Mouse (Mus musculus) heart, embryonic 16.5 days (tissue): ENCODE measurements around the gene Znrf2. TPM values are rescaled to one million over a fixed set of nuclear protein-coding genes. Genes with fewer than 3 reads are reported as not detected.
"Not testable (repeated sequence)": the region's sequence is repeated elsewhere in the genome, so short reads cannot be mapped to it uniquely, and the experiment has no call there.

ENCODE experiments used
- ATAC-seq: fragments of 200-750 bp; cut with Nextera tagmentation; replicated peaks from 2 replicates; pipeline ENCODE4 v1.8.0; 2017; ENCODE audit warnings: moderate number of reproducible peaks; ENCODE audit not compliant: insufficient read depth, low FRiP score; ENCODE audit errors: extremely low read depth
- H3K27ac ChIP-seq: fragments of 300-500 bp; sonication (generic); 2 replicates; pipeline ENCODE4 v1.5.1; 2014; ENCODE audit warnings: mild to moderate bottlenecking, low read length, control low read depth, moderate library complexity
- H3K27me3 ChIP-seq: fragments of 300-500 bp; sonication (generic); 2 replicates; pipeline ENCODE4 v1.6.1; 2014; ENCODE audit warnings: low read length, mixed read lengths; ENCODE audit not compliant: control insufficient read depth, insufficient read depth
- H3K36me3 ChIP-seq: fragments of 300-500 bp; sonication (generic); 2 replicates; pipeline ENCODE4 v1.6.1; 2014; ENCODE audit not compliant: control insufficient read depth, insufficient read depth
- H3K4me1 ChIP-seq: fragments of 300-500 bp; sonication (generic); 2 replicates; pipeline ENCODE4 v1.6.1; 2014; ENCODE audit warnings: low read length, mixed read lengths; ENCODE audit not compliant: control insufficient read depth, insufficient read depth
- H3K4me2 ChIP-seq: fragments of 300-500 bp; sonication (generic); 2 replicates; pipeline ENCODE4 v1.6.1; 2014; ENCODE audit warnings: low read depth, mild to moderate bottlenecking, control low read depth, low read length
- H3K4me3 ChIP-seq: fragments of 300-500 bp; sonication (generic); 2 replicates; pipeline ENCODE4 v1.5.1; 2014; ENCODE audit warnings: mild to moderate bottlenecking, control low read depth, low read length
- H3K9ac ChIP-seq: fragments of 300-500 bp; sonication (generic); 2 replicates; pipeline ENCODE4 v1.6.1; 2014; ENCODE audit warnings: low read length, control low read depth
- H3K9me3 ChIP-seq: fragments of 300-500 bp; sonication (generic); replicated peaks from 2 replicates; pipeline ENCODE4 v1.6.1; 2016; ENCODE audit warnings: low read length; ENCODE audit not compliant: control insufficient read depth
- WGBS: fragments of 180-500 bp; shearing (Covaris S2); extraction: QIAGEN DNeasy Blood & Tissue Kit; methylation state at CpG from one replicate; pipeline ENCODE4 v1.1.7; 2014; 5-methylcytosine and 5-hydroxymethylcytosine counted together
- polyA plus RNA-seq: library from polyadenylated mRNA; unstranded; fragments of >200 nt; fragmentation: Nextera tagmentation; extraction: Ambion mirVana; gene quantifications from 2 replicates; pipeline ENCODE4 v1.2.1, GENCODE M21; 2015

Gene Znrf2
- polyA plus RNA-seq, 1 experiment from 2014 or later: 3.3 TPM

DNA sequence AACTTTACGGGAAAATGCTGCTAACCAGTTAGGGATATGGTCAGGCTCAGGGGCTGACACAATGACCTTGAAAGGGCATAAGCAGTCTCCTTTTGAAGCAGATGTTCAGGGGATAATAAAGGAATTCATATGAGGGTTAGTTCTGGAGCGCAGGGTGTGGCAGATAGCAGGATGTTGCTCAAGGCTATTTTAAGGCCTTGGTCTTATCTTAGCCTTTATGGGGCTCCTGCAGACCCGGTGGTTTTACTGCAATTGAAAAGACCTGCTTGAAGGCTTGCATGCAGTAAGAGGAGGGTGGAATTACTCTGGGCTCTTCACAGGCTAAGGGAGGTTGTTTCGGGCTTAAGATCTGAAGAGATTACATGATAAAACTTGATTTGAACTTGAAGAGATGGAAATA, 35.1 kb downstream of the Znrf2 start:
- H3K4me1 ChIP-seq: peaks cover 34% of the 10 kb centered on the region
- H3K27me3 ChIP-seq: no peaks in the 10 kb centered on the region
- peak overlapping the region; percentile 44 for H3K27ac ChIP-seq
- H3K36me3 ChIP-seq: no peaks in the 10 kb centered on the region
- H3K9me3 ChIP-seq: no peaks in the 10 kb centered on the region
- H3K9ac ChIP-seq: no peak overlapping the region
- 35% methylated on average over 4 of the region's 4 CpGs for WGBS
- no peak overlapping the region for H3K4me3 ChIP-seq
- H3K4me2 ChIP-seq: peak overlapping the region; percentile 35; the same call in 1 of the 2 replicates
- ATAC-seq: 0 out of 2 replicates have a peak, but pooled peaks have one; percentile 53

DNA sequence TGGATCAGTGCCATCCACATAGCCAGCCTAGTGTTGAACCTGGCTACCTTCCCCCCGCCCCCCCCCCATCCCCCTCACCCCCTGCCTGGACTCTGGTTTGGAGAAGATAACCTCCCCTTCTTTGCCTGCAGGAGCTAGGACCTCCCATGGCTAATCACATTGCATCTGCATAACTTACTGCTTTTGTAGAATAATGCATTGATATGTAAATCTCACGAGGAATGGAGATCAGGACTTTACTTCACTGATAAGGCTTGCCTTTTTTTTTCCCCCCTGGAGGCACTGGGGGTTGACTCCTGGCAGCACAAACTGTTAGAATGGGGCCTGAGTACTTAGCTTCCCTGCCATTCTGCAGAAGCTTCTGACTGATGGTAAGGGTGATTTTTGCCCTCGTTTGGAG, 36.0 kb downstream of the Znrf2 start:
- Histone ChIP-seq H3K9me3 (no peaks in the 10 kb centered on the region), H3K4me1 (peaks cover 34% of the 10 kb centered on the region), H3K4me3 (no peak overlapping the region), H3K4me2 (no peak overlapping the region), H3K27me3 (no peaks in the 10 kb centered on the region), H3K27ac (no peak overlapping the region), H3K36me3 (no peaks in the 10 kb centered on the region), H3K9ac (no peak overlapping the region)
- no peak for ATAC-seq
- WGBS: 21% methylated on average over 3 of the region's 3 CpGs

DNA sequence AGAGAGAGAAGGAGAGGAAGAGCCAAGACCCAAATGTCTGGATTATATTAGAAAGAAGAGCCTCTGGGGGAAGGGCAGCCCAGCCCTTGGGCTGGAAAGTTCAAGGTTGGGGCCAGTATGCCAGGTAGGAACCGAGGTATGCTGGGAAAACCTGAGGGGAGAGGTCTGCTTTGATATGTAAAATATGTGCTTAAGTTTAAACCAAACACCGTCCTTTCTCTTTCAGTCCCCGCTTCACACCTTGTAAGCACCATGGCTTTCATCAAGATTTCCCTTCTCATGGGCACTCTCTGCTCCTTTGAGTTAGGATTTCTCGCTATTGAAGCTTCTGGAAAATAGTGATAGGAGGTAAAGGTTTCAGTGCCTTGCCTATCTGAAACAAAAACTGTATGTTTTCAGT, 38.1 kb downstream of the Znrf2 start:
- Histone ChIP-seq H3K4me1 (peaks cover 30% of the 10 kb centered on the region), H3K27ac (no peak overlapping the region), H3K4me3 (no peak overlapping the region), H3K4me2 (no peak overlapping the region), H3K27me3 (no peaks in the 10 kb centered on the region), H3K36me3 (no peaks in the 10 kb centered on the region), H3K9ac (no peak overlapping the region), H3K9me3 (no peaks in the 10 kb centered on the region)
- ATAC-seq: no peak
- WGBS: 53% methylated on average over 4 of the region's 4 CpGs

DNA sequence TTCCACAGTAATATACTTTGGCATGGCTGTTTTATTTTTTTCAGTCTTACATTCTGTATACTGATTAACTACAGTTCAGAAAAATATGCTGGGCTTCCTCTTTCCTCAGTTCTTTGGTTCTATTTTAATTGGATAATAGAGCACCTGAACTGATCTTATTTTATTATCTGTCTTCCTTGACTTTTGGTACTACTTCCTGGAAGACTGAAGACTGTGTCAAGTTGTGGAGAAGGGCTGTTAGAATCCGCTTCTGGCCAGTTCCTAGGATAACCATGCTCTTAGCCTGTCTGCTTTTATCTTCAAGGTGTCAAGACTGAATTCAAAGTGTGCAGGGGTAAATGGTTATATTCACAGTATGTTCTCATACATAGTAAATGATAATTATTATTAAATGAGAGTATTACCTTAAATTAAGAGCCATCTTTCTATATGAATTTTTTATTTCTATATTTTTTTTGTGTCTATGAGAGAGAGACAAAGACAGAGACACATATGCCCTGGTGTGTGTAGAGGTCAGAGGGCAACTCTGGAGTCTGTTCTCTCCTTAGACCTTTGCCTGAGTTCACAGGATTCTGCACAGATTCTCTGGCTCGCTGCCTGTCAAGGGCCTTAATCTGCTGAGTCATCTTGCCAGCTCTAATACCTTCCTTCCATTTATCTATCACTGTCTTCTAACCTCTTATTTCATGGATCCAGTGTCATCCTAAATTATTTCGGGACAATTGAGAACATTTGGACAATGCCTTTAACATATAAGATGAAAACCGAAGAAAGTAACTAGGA, 39.3 kb downstream of the Znrf2 start:
- Histone ChIP-seq H3K4me3 (no peak overlapping the region), H3K36me3 (no peaks in the 10 kb centered on the region), H3K4me1 (peaks cover 23% of the 10 kb centered on the region), H3K9ac (no peak overlapping the region), H3K4me2 (no peak overlapping the region), H3K9me3 (no peaks in the 10 kb centered on the region), H3K27me3 (no peaks in the 10 kb centered on the region), H3K27ac (no peak overlapping the region)
- 81% methylated on average over 4 of the region's 4 CpGs for WGBS
- ATAC-seq: no peak

DNA sequence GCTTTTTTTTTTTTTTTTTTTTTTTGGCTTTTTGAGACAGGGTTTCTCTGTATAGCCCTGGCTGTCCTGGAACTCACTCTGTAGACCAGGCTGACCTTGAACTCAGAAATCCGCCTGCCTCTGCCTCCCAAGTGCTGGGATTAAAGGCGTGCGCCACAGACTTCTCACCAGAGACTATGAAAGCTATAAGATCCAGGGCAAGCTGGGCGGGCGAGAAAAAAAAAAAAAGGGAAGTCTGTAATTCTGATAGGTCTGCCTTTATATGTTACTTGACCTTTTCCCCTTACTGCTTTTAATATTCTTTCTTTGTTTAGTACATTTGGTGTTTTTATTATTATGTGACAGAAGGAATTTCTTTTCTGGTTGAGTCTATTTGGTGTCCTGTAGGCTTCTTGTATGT, 42.4 kb downstream of the Znrf2 start:
- H3K9me3 ChIP-seq, H3K4me3 ChIP-seq, H3K9ac ChIP-seq, H3K4me1 ChIP-seq, ATAC-seq, H3K36me3 ChIP-seq, H3K4me2 ChIP-seq, H3K27me3 ChIP-seq, H3K27ac ChIP-seq: not testable (repeated sequence)
- WGBS: 98% methylated on average over 5 of the region's 5 CpGs

DNA sequence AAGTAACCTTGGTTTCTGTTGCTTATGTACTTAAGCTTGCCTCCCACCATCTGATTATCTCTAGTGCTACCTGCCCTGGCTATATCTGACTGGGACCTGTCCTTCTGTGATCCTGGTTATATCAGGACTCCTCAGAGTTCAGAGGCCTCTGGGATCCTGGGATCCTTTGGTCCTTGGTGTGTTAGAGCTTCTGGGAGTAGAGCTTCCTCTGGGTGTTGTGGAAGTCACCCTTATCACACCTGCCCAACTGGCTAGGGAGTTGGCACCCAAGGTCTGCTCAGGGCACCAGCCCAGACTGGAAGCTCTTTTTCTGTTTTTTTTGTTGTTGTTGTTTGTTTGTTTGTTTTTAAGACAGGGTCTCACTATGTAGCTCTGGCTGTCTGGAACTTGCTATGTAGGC, 43.5 kb downstream of the Znrf2 start:
- Histone ChIP-seq H3K9ac (no peak overlapping the region), H3K36me3 (no peaks in the 10 kb centered on the region; the same call in 1 of the 2 replicates), H3K9me3 (no peaks in the 10 kb centered on the region), H3K27me3 (no peaks in the 10 kb centered on the region), H3K4me3 (no peak overlapping the region), H3K4me2 (no peak overlapping the region), H3K27ac (no peak overlapping the region), H3K4me1 (no peaks in the 10 kb centered on the region)
- no peak for ATAC-seq

DNA sequence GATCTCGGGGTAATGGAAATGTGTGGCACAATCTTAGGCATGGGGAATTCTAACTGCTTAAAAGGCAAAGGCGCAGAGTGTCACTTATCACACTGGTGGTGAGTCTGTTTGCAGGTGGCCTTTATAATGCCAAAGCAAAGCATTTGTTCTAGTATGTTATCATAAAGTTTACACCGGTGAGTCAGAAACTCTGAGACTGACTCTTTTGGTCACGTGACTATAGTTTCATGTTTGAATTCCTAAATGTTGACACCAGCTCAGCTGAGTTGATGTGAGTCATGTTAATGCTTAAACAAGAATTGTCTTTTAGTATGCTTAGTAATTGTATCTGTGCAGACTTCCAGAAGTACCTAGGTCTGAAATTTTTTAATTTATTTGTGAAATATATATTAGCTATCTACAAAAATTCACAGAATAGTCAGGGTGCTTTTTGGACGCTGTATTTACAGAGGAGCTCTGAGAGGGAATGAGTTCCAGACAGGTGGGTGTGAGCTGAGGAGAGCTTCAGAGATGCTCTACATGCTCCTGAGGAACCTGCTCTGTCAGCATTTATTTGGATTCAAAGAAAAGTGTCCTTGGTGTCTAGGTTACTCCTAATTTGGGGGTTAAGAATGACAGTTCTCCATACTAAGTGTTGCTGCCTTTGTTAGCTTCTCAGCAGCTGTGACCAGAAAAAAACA, 50.2 kb downstream of the Znrf2 start:
- H3K27me3 ChIP-seq: no peaks in the 10 kb centered on the region
- H3K36me3 ChIP-seq: no peaks in the 10 kb centered on the region; the same call in 1 of the 2 replicates
- WGBS: 51% methylated on average over 5 of the region's 5 CpGs
- H3K9me3 ChIP-seq: no peaks in the 10 kb centered on the region
- H3K9ac ChIP-seq: no peak overlapping the region
- H3K27ac ChIP-seq: peak overlapping the region; percentile 41
- H3K4me2 ChIP-seq: no peak overlapping the region
- H3K4me1 ChIP-seq: peaks cover 14% of the 10 kb centered on the region
- H3K4me3 ChIP-seq: no peak overlapping the region
- ATAC-seq: peak; percentile 28; the same call in 1 of the 2 replicates

DNA sequence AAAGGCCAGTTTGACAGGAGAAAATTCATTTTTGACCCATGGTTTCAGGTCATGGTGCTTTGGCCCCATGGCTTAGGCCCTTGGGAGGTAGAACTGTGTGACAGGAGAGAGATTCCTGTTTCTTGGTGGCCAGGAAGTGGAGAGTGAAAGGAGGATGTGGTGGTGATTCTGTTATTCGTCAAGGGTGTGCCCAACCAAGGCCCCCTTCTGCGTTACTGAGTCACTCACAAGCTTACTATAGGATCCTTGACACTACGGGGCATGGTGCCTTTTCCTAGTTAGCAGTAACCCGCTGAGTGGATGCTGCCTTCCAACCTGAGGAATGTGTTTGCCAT, 50.7 kb downstream of the Znrf2 start:
- H3K9me3 ChIP-seq: no peaks in the 10 kb centered on the region
- H3K9ac ChIP-seq: no peak overlapping the region
- no peak overlapping the region for H3K4me2 ChIP-seq
- H3K4me1 ChIP-seq: peaks cover 14% of the 10 kb centered on the region
- ATAC-seq: no peak
- peak overlapping the region; percentile 41; the same call in 1 of the 2 replicates for H3K27ac ChIP-seq
- WGBS: 51% methylated on average over 4 of the region's 4 CpGs
- no peak overlapping the region for H3K4me3 ChIP-seq
- no peaks in the 10 kb centered on the region; the same call in 1 of the 2 replicates for H3K36me3 ChIP-seq
- no peaks in the 10 kb centered on the region for H3K27me3 ChIP-seq

- H3K9me3 ChIP-seq: no peaks in the 10 kb centered on the region
- H3K36me3 ChIP-seq: no peaks in the 10 kb centered on the region
- H3K27ac ChIP-seq: no peak overlapping the region
- no peak overlapping the region for H3K4me2 ChIP-seq
- H3K4me1 ChIP-seq: peaks cover 5% of the 10 kb centered on the region
- no peak overlapping the region for H3K9ac ChIP-seq
- H3K27me3 ChIP-seq: no peaks in the 10 kb centered on the region
- no peak overlapping the region for H3K4me3 ChIP-seq
- ATAC-seq: peak; percentile 49; the same call in 1 of the 2 replicates
- 75% methylated on average over 5 of the region's 5 CpGs for WGBS
These were observed 56.3 kb downstream of the Znrf2 start for GRCm38 (mm10) chr6:54873029-54873428.
